21 mouse cellular contexts compared by ENCODE assay signal in the genomic region with DNA sequence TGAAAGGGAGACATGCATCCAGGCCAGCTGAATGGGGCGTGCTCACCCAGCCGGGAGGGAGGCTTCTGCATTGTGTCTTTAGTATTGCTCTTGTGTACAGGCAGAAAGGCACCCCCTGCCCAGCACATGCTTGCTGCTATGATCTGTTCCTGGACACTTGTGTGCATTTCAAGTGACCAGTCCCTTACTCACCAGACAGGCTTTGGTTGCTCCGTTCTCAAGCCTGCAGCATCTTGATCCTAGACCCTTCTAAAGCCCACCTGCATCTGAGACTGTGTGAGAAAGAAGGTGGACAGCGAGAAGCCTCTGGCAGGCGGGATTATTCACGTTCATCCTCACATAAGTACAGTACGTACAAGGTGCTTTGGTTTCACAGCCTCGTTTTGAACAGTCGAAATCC.
DNase-seq lines count a peak whose midpoint lies in the region; ATAC-seq lines count a peak whose summit lies in the region.
"Had no signal": no experiment of that assay in that cellular context is flagged by ENCODE, and none has a peak within 500 bp of the region (broad histone marks: within the 10 kb centered on the region; RNA-seq: fewer than 3 reads in every experiment).

No protein-coding gene starts in this region.

- H3K4me1 ChIP-seq in heart, embryonic 11.5 days (ENCODE audit: control insufficient read depth, insufficient read depth, low read length), result peaks cover under 1% of the 10 kb centered on the region; the same call in 1 of the 2 replicates
- peaks cover 35% of the 10 kb centered on the region for H3K4me1 ChIP-seq in midbrain, embryonic 10.5 days
- H3K4me1 ChIP-seq in midbrain, embryonic 15.5 days, result peaks cover 6% of the 10 kb centered on the region; the same call in 1 of the 2 replicates
- H3K4me1 ChIP-seq in neural tube, embryonic 13.5 days (replicated peaks), result peaks cover 36% of the 10 kb centered on the region

- H3K9ac ChIP-seq in heart, embryonic 11.5 days (ENCODE audit: low read depth, low read length), result no peak overlapping the region
- no peak overlapping the region for H3K9ac ChIP-seq in midbrain, embryonic 15.5 days
- H3K9ac ChIP-seq in neural tube, embryonic 13.5 days, result 0 out of 2 replicates have a peak overlapping the region, but pooled peaks have one; percentile 17
- H3K9ac ChIP-seq: embryonic facial prominence, embryonic 13.5 days; embryonic facial prominence, embryonic 15.5 days had no signal

- no peaks in the 10 kb centered on the region for H3K36me3 ChIP-seq in heart, embryonic 11.5 days (ENCODE audit: control insufficient read depth, insufficient read depth, low read length)
- H3K36me3 ChIP-seq in midbrain, embryonic 10.5 days, result no peaks in the 10 kb centered on the region
- H3K36me3 ChIP-seq in midbrain, embryonic 15.5 days (replicated peaks), result no peaks in the 10 kb centered on the region
- no peaks in the 10 kb centered on the region for H3K36me3 ChIP-seq in neural tube, embryonic 13.5 days
- H3K36me3 ChIP-seq: embryonic facial prominence, embryonic 13.5 days; embryonic facial prominence, embryonic 15.5 days had no signal

- no peak overlapping the region for H3K4me3 ChIP-seq in heart, embryonic 11.5 days (ENCODE audit: low read depth, low read length)
- no peak overlapping the region for H3K4me3 ChIP-seq in midbrain, embryonic 10.5 days
- no peak overlapping the region for H3K4me3 ChIP-seq in midbrain, embryonic 15.5 days
- H3K4me3 ChIP-seq in neural tube, embryonic 13.5 days, result no peak overlapping the region
- H3K4me3 ChIP-seq: embryonic facial prominence, embryonic 13.5 days; embryonic facial prominence, embryonic 15.5 days; erythroblast, embryonic 14.5 days had no signal

- H3K9me3 ChIP-seq in heart, embryonic 11.5 days (replicated peaks; ENCODE audit: control insufficient read depth, low read length), result no peaks in the 10 kb centered on the region
- H3K9me3 ChIP-seq in midbrain, embryonic 10.5 days (replicated peaks), result no peaks in the 10 kb centered on the region
- H3K9me3 ChIP-seq in midbrain, embryonic 15.5 days, result no peaks in the 10 kb centered on the region
- H3K9me3 ChIP-seq in neural tube, embryonic 13.5 days, result no peaks in the 10 kb centered on the region
- H3K9me3 ChIP-seq: embryonic facial prominence, embryonic 13.5 days; embryonic facial prominence, embryonic 15.5 days had no signal

- WGBS in heart, embryonic 11.5 days (ENCODE audit: insufficient replicate concordance), result 80% methylated on average over 9 of the region's 9 CpGs
- 83% methylated on average over 9 of the region's 9 CpGs for WGBS in midbrain, embryonic 10.5 days
- WGBS in midbrain, embryonic 15.5 days, result 71% methylated on average over 9 of the region's 9 CpGs
- 70% methylated on average over 9 of the region's 9 CpGs for WGBS in neural tube, embryonic 13.5 days

- H3K27ac ChIP-seq in heart, embryonic 11.5 days (ENCODE audit: low read depth, low read length), result no peak overlapping the region
- peak overlapping the region; percentile 55 for H3K27ac ChIP-seq in midbrain, embryonic 10.5 days (replicated peaks)
- no peak overlapping the region for H3K27ac ChIP-seq in midbrain, embryonic 15.5 days
- no peak overlapping the region for H3K27ac ChIP-seq in neural tube, embryonic 13.5 days (replicated peaks)
- H3K27ac ChIP-seq: embryonic facial prominence, embryonic 13.5 days; embryonic facial prominence, embryonic 15.5 days had no signal

- no peak overlapping the region for H3K4me2 ChIP-seq in heart, embryonic 11.5 days
- no peak overlapping the region for H3K4me2 ChIP-seq in midbrain, embryonic 15.5 days
- no peak overlapping the region for H3K4me2 ChIP-seq in neural tube, embryonic 13.5 days
- H3K4me2 ChIP-seq: embryonic facial prominence, embryonic 13.5 days; embryonic facial prominence, embryonic 15.5 days had no signal

- no peaks in the 10 kb centered on the region for H3K27me3 ChIP-seq in heart, embryonic 11.5 days (ENCODE audit: control insufficient read depth, insufficient read depth, low read length)
- H3K27me3 ChIP-seq in midbrain, embryonic 10.5 days (ENCODE audit: low read depth, poor library complexity, severe bottlenecking), result 0 out of 2 replicates have a peak, but pooled peaks cover 4% of the 10 kb centered on the region
- H3K27me3 ChIP-seq in midbrain, embryonic 15.5 days (replicated peaks), result no peaks in the 10 kb centered on the region
- H3K27me3 ChIP-seq in neural tube, embryonic 13.5 days, result no peaks in the 10 kb centered on the region
- H3K27me3 ChIP-seq: embryonic facial prominence, embryonic 15.5 days had no signal

- ATAC-seq in heart, embryonic 11.5 days (replicated peaks; ENCODE audit: insufficient number of reproducible peaks, low FRiP score, low TSS enrichment), result no peak
- ATAC-seq in midbrain, embryonic 15.5 days (replicated peaks), result no peak
- no peak for ATAC-seq in neural tube, embryonic 13.5 days (ENCODE audit: low read depth)
- ATAC-seq: forebrain, embryonic 14.5 days; forebrain, embryonic 16.5 days had no signal

- DNase-seq in heart, adult 11 months, result peak; percentile 62
- DNase-seq in midbrain, embryonic 10.5 days (ENCODE audit: low spot score), result no peak
- no peak for DNase-seq in neural tube, embryonic 10.5 days (ENCODE audit: extremely low spot score, low spot score)
- DNase-seq: adrenal gland, adult 2 months; adrenal gland, postnatal 10 days; adrenal gland, postnatal 25 days; cerebellum, adult 11 months; cerebellum, adult 18-20 months; cerebellum, adult 8-10 months; cerebellum, adult 9-11 months; cerebellum, postnatal 14 days; cerebellum, postnatal 36 days; embryo, embryonic 11 days had no signal
